Mouse (Mus musculus) intestine, embryonic 16.5 days (tissue): Measurements from ENCODE around the gene Gm21488. TPM values are rescaled to one million over a fixed set of nuclear protein-coding genes. Genes with fewer than 3 reads are reported as not detected.
"Not testable (repeated sequence)": the region's sequence is repeated elsewhere in the genome, so short reads cannot be mapped to it uniquely, and the experiment has no call there.

Experiments
- ATAC-seq: fragments of 200-750 bp; cut with Nextera tagmentation; 2 replicates; pipeline ENCODE4 v1.8.0; 2017; ENCODE audit warnings: moderate TSS enrichment, moderate library complexity
- H3K27ac ChIP-seq: fragments of 300-500 bp; sonication (generic); 2 replicates; pipeline ENCODE4 v1.5.1; 2014; ENCODE audit warnings: mild to moderate bottlenecking, low read length
- H3K27me3 ChIP-seq: fragments of 300-500 bp; sonication (generic); replicated peaks from 2 replicates; pipeline ENCODE4 v1.6.1; 2014; ENCODE audit warnings: low read length, control low read depth, mixed read lengths; ENCODE audit not compliant: control insufficient read depth, insufficient read depth
- H3K36me3 ChIP-seq: fragments of 300-500 bp; sonication (generic); 2 replicates; pipeline ENCODE4 v1.6.1; 2014; ENCODE audit warnings: low read length, control low read depth; ENCODE audit not compliant: control insufficient read depth, insufficient read depth
- H3K4me1 ChIP-seq: fragments of 300-500 bp; sonication (generic); 2 replicates; pipeline ENCODE4 v1.6.1; 2014; ENCODE audit warnings: low read length, control low read depth, mixed read lengths; ENCODE audit not compliant: control insufficient read depth, insufficient read depth
- H3K4me2 ChIP-seq: fragments of 300-500 bp; sonication (generic); 2 replicates; pipeline ENCODE4 v1.6.1; 2014; ENCODE audit warnings: low read depth, low read length, control low read depth
- H3K4me3 ChIP-seq: fragments of 300-500 bp; sonication (generic); 2 replicates; pipeline ENCODE4 v1.5.1; 2014; ENCODE audit warnings: mild to moderate bottlenecking, low read length
- H3K9ac ChIP-seq: fragments of 300-500 bp; sonication (generic); 2 replicates; pipeline ENCODE4 v1.6.1; 2014; ENCODE audit warnings: low read depth, low read length
- H3K9me3 ChIP-seq: fragments of 300-500 bp; sonication (generic); 2 replicates; pipeline ENCODE4 v1.6.1; 2016; ENCODE audit warnings: low read length, control low read depth; ENCODE audit not compliant: control insufficient read depth
- WGBS: fragments of 180-500 bp; shearing (Covaris S2); extraction: QIAGEN DNeasy Blood & Tissue Kit; methylation state at CpG from one replicate; pipeline ENCODE4 v1.1.7; 2014; 5-methylcytosine and 5-hydroxymethylcytosine counted together
- polyA plus RNA-seq: library from polyadenylated mRNA; unstranded; fragments of >200 nt; fragmentation: Nextera tagmentation; extraction: Ambion mirVana; gene quantifications from 2 replicates; pipeline ENCODE4 v1.2.1, GENCODE M21; 2015

The Gm21488 gene
- not detected in 2 replicates for polyA plus RNA-seq

DNA sequence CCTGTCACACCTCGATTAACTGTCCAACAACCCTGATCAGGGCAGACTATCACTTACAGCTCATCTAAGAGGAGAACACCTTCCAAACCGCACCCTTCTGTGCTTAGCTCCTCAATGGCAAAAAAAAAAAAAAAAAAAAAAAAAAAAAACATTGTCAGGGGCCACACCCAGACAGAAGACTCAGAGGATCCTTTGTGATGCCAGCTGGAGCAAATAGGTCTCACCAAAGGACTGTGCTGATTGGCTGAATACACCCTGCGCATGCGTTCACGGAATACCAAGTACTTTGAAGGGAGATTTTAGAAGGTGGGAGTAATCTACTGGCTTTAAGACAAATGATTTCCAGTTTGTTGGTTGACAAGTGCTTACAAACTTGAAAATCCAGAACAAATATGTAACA, at the start of gene Gm21488:
TSS of gene Gm21488 (minus strand) at position 101 of the 400 bp plus-strand sequence.
- H3K4me2 ChIP-seq, ATAC-seq, H3K4me1 ChIP-seq, H3K27ac ChIP-seq, H3K4me3 ChIP-seq, H3K9ac ChIP-seq, H3K27me3 ChIP-seq, H3K36me3 ChIP-seq, H3K9me3 ChIP-seq: not testable (repeated sequence)
- no CpG with 5 or more reads among the region's 5 CpGs for WGBS
